Mouse (Mus musculus) MN1 (cell line): ENCODE results near the gene Rasal1.

Experiments used
- DNase-seq: peaks from one replicate; pipeline ENCODE4 v3.0.0-alpha.2; 2016; ENCODE audit warnings: low spot score

Gene Rasal1

DNA sequence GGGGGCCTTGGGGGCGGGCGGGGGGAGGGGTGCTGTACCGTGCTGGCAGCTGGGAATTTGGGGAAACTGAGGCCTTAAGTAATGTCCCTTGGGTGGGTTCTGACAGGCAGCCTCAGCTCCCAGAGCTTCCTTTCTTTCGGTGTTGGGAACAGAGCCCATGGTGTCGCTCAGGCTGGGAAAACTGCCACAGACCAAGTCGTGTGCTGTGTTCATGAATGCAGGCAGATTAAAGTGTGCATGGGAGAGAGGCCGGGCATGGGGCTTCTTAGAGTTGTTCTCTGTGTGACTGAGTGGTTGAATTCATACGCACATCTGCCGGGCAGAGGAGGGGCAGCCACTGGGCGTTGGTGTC, 26.8 kb upstream of the Rasal1 start:
- no peak for DNase-seq

DNA sequence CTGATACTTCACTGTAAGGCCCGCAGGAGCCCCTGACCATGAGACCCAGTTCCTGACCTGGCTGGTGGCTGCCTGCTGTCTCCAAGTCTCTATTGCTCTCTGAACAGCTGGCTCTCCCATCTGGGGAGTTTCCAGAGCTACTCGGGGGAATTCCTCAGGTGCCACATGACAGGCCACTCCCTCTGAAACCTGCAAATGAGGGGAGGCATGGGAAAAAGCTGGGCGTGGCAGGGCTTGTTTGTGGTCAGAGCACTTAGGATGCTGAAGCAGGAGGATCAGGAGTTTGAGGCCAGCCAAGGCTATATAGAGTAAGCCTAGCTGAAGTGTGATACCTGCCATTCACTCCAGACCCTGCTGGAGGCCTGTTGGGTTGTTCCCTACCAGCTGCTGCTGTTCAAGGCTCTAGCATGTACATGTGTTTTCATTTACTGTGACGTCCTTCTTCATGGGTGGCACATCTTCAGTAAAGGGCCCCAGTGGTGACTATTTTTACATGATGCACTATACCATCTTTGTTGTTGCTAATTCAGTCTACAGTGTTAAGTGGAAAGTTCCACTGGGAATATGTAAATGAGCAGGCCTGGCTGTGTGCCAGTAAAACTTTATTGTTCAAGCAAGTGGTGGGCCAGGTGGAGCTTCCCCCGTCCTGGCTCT, 26.3 kb upstream of the Rasal1 start:
- DNase-seq: peak; percentile 39

- DNase-seq: no peak
Observed at GRCm38 (mm10) chr5:120624427-120624826, 24.2 kb upstream of the Rasal1 start.

DNA sequence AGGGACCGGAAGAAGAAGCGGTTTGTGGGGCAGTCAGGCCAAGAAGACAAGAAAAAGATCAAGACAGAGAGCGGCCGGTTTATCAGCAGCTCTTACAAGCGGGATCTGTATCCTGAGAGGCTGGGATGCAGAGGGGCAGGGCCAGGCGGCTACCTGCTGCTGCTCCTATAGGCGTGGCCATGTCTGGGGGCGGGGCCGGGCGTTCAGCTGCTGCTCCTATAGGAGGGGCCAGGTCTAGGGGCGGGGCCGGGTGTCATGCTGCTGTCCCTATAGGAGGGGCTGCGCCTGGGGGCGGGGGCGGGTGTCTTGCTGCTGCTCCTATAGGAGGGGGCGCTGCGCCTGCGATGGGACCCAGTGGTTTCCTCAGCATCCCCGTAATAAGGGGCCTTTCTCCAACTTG, 22.2 kb upstream of the Rasal1 start:
- no peak for DNase-seq

DNA sequence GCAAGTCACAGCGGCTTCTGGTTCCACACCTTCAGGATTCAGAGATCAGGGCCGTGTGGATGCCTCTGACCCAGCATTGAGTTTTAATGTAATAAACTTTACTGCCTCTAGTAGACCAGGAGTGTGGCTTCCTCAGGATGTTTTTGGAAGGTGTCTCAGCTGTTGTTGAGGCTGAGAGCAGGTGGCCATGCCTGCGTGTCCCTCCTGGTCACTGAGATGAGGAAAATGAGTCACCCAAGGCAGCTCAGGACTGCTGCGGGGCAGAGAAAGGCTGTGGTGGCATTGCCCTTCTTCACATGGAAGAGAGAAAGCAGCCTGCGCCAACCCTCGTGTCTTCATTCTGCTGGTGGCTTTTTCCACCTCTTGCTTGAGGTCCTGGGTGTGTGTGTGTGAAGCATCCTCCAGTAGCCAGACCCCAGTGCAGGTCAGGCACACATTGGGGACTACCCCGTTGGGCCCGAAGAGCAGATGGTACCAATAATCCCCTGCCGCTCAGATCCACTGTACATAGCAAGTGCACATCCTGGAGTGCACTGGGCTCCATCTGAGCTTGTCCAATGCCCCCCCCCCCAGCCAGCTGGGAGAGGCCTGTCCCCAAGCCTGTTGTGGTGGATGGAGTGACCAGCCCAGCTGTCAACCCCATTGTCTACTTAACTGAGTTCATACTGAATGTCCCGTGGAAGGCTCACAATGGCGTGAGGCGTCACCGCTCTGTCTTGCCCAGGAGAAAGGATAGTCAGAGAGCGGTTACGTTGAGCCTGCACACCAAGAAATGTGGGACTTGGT, 20.9 kb upstream of the Rasal1 start:
- DNase-seq: no peak

GRCm38 (mm10) chr5:120628624-120629023, 20.0 kb upstream of the Rasal1 start:
- DNase-seq: peak; percentile 77

GRCm38 (mm10) chr5:120631128-120631527, 17.5 kb upstream of the Rasal1 start:
- DNase-seq: no peak

- no peak for DNase-seq
Observed at GRCm38 (mm10) chr5:120631892-120632291, 16.7 kb upstream of the Rasal1 start.

GRCm38 (mm10) chr5:120634131-120634530, 14.5 kb upstream of the Rasal1 start, which contains the start of gene Cfap73:
Gene Cfap73 (minus strand): TSS chr5:120634235.
- DNase-seq: no peak

- no peak for DNase-seq
Observed at GRCm38 (mm10) chr5:120634860-120635259, 13.8 kb upstream of the Rasal1 start.

GRCm38 (mm10) chr5:120635633-120636032, 13.0 kb upstream of the Rasal1 start:
- DNase-seq: no peak

- DNase-seq: no peak
Observed at GRCm38 (mm10) chr5:120640094-120640493, 8.5 kb upstream of the Rasal1 start.

DNA sequence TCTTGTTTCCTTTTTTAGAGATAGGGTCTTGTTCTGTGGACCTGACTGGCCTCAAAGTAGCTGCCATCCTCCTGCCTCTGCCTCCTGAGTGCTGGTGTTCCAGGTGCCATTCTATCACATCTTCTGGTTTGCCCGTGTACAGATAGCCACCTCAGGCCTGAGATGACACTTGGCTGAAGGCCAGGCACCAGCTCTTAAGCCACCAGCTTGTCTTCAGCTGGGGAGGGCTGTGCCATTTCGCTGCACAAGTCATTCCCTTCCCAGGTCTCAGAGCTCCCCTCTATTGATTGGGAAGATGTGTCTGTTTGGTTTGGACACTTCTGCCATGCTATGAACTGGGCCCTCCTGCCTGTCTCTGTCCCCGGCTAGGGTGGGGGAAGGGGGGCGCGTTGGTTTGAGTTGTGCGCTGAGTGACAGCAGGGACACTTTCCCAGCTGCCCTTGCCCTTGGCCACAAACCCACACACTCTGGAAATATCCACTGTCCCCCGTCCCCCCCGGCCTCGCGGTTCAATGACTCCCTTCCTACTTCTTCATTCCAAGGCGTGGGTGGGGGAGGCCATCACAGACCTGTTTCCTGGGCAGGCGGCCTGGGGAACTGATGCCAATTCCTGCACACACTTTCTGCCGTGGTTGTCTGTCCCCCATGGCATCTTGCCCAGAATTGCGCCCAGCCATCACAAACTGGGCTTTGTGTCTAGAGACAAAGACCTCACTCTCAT, 5.1 kb upstream of the Rasal1 start:
- DNase-seq: peak; percentile 55

DNA sequence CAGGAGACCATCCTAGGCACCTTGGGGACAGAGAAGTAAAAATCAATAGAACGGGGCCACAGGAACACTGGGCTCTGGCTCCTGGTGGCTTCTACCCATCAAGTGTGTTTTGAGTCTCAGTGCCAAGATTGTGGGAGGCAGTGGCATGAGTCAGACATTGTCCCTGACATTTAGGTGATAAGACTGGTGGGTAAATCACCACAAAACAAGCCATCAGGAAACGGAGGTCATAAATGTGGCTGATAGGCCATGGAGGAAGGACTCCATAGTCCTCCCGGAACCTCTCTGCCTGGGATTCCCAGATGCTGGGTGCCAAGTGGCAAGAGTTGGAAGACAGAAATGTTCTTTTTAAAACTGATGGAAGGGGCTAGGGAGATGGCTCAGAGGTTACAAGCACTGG, 4.4 kb upstream of the Rasal1 start:
- no peak for DNase-seq

GRCm38 (mm10) chr5:120645851-120646250, 2.8 kb upstream of the Rasal1 start:
- peak; percentile 27 for DNase-seq

DNA sequence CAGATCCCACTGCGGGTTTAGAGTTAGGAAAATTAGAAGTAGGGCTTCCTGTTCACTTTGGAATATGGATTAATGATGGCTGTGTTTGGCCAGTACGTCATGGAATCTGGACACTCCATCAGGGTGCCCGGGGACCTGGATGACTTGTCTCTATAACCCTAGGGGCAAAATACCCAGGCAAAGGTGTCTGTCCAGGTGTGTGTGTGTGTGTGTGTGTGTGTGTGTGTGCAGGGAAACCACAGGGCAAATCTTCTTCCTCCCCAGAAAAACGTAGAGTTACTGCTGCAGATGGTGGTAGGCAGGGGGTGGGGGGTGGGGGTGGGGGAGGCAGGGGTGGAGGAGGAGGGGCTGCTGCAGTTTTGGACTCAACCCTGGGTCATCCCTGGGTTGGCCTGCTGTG, 1.3 kb upstream of the Rasal1 start:
- DNase-seq: no peak

DNA sequence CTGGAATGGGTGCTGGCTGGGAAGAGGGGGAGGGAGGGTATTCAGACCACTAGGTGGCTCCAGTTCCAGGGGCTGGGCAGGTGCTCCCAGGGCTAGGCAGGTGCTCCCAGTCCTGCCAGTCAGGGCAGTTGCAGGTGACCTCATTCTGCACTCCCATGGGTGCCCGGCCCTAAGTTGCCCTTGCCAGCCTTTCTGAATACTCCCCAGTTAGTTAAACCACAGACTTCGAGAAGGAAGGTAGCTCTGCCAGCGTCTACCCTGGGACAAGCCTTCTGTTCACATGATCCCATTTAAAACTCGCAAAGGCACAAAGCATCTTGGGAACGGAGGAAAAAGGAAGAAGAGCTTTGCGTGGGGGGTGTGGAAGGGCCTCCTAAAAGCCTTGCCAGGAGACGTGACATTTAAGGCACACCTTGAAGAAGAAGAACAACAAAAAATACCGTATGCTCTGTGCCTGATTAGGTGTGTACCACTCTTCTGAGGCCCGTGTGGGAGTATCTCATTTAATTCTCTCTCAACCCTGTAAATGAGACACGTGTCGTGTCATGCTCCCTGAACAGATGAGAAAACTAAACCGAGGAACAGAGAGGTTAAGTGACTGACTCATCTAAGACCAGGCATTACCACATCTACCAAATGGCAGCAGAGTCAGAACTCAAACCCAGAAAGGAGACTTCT, 659 bp upstream of the Rasal1 start:
- DNase-seq: no peak

DNA sequence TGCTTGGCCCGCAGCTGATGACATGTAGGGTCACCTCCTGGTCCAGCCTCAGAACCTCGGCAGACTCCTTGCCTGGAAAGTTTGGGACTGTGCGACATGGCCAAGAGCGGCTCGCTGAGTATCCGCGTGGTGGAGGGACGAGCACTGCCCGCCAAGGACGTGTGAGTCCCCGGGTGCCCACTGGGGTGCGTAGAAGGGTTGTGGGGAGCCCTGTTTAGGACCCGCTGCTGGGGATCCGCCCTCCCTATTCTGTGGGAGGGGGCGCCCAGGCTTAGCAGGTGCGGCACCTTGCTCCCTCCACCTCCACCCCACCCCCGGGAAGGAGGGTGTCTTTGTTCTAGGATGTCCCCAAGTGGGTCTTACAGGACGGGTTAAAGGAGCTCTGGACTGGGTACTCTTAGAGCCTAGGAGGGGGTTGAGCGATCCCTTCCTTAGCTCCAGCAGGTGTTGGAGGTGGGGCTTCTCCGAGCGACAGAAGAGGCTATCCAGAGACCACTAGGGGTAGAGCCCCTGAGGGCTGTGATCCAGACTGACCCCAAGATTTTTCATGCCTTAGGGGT, 842 bp downstream of the Rasal1 start:
- DNase-seq: no peak

DNA sequence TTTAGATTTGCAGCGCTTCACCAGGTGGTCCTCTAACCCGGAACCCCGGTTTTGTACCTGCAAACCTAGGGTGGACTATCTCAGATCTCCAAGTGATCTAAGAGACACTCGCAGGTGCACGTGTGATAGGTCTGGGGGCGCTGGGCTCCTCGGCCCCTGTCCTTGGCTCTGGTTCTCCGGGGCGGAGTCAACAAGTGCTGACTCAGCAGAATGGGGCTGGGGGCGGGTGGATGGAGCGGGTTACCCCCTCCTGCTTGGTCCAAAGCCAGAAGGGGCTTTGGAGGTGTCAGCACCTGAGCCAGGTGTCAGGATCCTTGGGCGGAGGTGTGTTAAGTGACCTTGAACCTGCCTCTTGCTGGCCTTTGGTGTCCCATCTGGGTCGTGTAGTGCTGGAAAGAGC, 1.3 kb downstream of the Rasal1 start:
- no peak for DNase-seq

- no peak for DNase-seq
Observed at GRCm38 (mm10) chr5:120651230-120651629, 2.6 kb downstream of the Rasal1 start.

DNA sequence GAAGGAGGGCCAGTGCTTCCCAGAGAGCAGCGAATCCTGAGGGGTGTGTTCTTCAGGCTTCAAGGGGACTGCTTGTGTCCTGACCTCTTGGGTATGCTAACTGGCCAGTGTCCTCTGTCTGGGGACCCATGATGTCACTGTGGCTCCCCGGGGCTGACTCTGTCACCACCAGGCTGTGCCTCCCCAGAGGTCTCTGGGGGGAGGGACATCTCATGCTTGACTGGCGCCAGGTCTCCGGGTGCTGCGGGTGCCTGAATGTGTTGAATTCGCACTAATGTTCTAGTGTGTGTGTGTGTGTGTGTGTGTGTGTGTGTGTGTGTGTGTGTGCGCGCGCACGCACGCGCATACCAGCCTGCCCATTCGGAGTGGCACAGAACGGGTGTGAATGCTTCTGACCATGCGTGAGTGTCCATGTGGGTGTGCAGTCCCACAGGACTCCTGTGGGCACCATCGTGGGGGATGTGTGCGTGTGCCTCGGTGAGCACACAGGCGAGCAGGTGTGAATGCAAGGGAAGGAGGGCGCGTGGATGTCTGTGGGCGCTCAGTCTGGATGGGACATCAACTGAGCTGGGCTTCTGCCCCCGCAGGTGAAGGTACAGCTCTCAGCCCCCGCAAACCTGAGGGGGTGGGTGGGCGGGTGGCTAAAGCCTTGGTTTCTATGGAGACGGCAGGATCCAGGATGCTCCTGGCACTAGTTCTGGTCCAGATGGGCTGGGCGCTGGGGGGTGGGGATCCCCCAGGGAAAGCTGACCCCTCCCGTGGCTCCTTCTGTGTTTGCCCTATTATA, 4.5 kb downstream of the Rasal1 start:
- no peak for DNase-seq
